Mouse (Mus musculus): ENCODE data around the gene H2-Ob. TPM values are rescaled to one million over a fixed set of nuclear protein-coding genes. Genes with fewer than 3 reads are reported as not detected.

H2-Ob gene
- 1,000 to 10,000 TPM; 1,014 to 1,076 TPM for total RNA-seq (2023)

DNA sequence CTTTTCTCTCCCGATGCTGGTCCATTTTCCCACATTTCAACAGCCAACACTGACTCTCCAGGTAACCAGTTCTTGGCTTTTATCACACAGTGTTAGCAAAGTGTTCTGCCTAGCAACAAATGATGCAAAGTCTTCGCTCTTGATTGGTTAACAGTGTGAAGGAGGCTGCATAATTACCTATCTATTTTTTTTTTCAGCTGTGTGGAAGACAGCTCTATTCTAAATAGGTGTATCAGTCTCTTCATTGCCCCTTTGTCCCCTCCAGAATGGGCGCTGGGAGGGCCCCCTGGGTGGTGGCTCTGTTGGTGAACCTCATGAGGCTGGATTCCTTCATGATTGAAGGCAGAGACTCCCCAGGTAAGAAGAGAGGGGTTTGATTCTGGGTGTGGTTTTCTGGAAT, at the start of gene H2-Ob:
H2-Ob (plus strand) TSS at position 198 of the 400 bp plus-strand sequence.

DNA sequence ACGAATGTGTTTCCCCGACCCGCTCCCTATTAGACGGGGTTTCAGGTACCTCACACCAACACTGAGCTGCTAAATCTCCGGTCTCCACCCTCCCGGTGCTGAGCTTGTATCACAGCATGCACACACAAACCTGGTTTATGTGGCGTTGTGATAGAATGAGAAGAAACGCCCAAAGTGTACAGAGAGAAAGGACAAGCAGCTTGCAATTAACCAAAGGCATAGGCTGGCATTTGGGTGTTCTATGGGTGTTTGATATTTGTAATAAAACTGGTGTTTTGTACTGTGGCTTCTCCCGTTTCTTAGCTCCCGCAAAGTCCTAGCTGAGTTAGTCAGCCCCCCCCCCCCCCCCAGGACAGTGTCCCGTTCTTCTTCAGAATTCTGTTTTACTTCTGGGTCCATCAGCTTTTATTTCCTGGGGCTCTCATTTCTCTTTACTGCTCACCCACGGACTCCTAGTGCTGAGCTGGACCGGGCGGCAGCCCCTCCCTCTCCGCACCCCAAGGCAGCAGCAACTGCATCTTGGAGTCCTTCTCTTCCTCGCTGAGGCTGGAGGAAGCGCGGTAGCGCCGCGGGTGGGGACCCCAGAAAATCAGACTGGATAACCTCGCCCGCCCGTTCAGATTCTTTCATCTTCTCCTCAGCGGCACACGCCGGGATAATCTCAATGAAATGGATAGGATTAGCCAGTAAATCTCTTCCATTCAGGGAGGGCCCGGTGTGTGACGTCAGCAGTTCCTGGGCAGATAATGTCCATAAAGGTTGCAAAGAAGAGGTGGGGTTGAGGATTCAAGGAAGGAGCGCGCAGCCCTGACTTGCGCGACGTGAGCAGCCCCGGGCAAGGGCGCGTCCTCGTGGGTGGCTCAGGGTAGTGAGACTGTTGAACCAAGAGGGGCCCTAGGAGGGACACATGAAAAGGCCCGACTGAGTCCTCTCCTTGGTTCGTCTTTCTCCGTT, 41.5 kb upstream of the H2-Ob start, which contains the start of gene Psmb8:
Psmb8 (plus strand) TSS at position 781 of the 954 bp plus-strand sequence.

DNA sequence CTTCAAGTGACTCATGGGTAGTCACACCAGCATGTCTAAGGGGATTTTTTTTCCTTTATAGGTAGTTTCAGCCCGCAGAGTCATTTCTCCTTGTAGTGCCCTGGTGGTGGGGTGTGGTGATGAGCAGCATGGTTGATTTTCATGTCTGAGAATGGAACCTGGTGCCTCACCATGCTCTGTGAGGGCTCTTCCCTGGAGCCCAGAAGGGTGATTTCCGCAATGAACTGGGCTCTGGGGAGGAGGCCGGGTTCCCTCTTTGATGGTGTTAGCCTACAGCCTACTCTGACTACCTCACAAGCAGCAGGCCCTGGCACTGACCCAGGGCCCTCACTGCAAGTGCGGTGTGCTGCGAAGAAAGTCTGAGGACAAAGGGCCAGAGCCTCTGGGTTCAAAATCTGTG, 35.3 kb upstream of the H2-Ob start, which contains the start of gene Tap2:
Tap2 (plus strand) TSS at position 84 of the 400 bp plus-strand sequence.

DNA sequence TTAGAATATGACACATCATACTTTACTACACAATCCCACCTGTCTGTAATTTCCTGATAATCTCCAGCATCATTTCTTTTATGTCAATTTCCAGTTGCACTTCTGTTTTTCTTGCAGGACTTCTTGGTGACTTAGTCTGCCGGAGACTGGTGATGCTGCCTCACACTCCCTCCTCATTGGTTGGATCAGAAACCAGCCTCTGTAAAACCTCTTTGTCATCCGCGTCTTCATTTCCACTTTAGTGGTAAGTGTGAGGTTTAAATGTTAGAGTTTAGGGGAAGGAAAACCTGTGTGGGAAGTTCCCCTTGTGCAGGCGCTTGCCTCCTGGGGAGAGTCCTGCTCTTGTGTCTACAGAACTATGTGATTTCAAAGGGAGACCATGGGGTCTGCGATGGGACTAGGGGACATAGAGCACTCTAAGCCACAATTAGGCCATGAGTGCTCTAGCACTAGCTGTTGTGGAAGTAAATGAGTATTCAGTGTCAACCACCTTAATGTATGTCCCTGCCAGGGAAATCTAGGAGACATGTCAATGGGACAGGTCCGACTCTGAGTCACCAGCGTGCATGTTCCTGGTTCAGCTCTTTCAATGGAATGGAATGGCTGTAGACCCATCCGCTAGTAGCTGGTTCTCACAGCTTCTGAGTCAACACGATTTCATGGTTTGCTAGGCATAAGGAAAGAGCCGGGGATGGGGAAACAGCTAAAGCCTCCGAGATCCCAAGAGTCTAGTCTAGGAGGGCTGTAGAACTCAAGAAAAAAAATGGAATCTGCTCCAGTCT, 19.1 kb downstream of the H2-Ob start, which contains the start of gene H2-Ab1:
H2-Ab1 (plus strand) TSS at position 96 of the 782 bp plus-strand sequence.

DNA sequence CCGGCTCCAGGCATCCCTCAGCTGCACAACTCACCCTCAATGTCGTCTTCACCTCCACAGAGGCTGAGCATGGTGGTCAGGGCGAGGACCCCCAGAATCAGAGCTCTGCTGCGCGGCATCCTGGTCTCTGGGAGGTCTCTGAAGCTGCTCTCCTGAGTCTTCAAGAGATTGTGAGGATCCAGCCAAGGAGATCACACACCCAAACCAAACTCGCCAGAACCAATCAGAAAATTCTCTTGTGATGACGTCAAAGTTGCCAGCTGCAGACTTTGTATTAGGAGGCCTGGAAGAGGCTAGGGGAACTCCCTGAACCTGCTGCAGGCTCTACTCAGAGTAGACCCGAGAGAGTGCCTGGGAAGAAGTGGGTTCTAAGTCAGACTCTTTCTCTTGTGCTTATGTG, 48.9 kb downstream of the H2-Ob start, which contains the start of gene H2-Aa:
H2-Aa (minus strand) TSS at position 176 of the 400 bp plus-strand sequence.

Other genes starting within 250 kb of the H2-Ob start
- 1,000 to 10,000 TPM; 2,757 to 2,769 TPM for gene H2-K1, start 238.6 kb upstream of the H2-Ob start, total RNA-seq (2023)
- 10 to 100 TPM; 35.8 to 40.6 TPM for gene Ring1, start 214.2 kb upstream of the H2-Ob start, total RNA-seq (2023)
- 100 to 1,000 TPM; 145 to 161 TPM for gene H2-Ke6, start 210.8 kb upstream of the H2-Ob start, total RNA-seq (2023)
- 10 to 100 TPM; 81.1 to 92.0 TPM for gene Slc39a7, start 207.2 kb upstream of the H2-Ob start, total RNA-seq (2023)
- gene Rxrb, start 207.1 kb upstream of the H2-Ob start, total RNA-seq (2023), result 100 to 1,000 TPM; 119 to 129 TPM
- 1 to 10 TPM; 9.3 to 9.6 TPM for gene Col11a2, start 199.5 kb upstream of the H2-Ob start, total RNA-seq (2023)
- gene H2-Oa, start 146.6 kb upstream of the H2-Ob start, total RNA-seq (2023), result 100 to 1,000 TPM; 208 to 232 TPM
- 100 to 1,000 TPM; 579 to 585 TPM for gene H2-DMa, start 119.4 kb upstream of the H2-Ob start, total RNA-seq (2023)
- gene Brd2, start 116.3 kb upstream of the H2-Ob start, total RNA-seq (2023), result 100 to 1,000 TPM; 526 to 537 TPM
- 1,000 to 10,000 TPM; 1,421 to 1,463 TPM for gene H2-DMb2, start 95.6 kb upstream of the H2-Ob start, total RNA-seq (2023)
- 100 to 1,000 TPM; 605 to 615 TPM for gene H2-DMb1, start 85.8 kb upstream of the H2-Ob start, total RNA-seq (2023)
- gene Tap1, start 51.4 kb upstream of the H2-Ob start, total RNA-seq (2023), result 100 to 1,000 TPM; 143 to 169 TPM
- gene Psmb9, start 51.1 kb upstream of the H2-Ob start, total RNA-seq (2023), result 100 to 1,000 TPM in 1 of 2 experiments, 10 to 100 TPM in 1; 96.9 to 120 TPM
- gene Psmb8, start 41.2 kb upstream of the H2-Ob start, total RNA-seq (2023), result 100 to 1,000 TPM; 240 to 265 TPM
- 100 to 1,000 TPM; 125 to 140 TPM for gene Tap2, start 35.4 kb upstream of the H2-Ob start, total RNA-seq (2023)
- gene H2-Ab1, start 18.8 kb downstream of the H2-Ob start, total RNA-seq (2023), result 1,000 to 10,000 TPM; 6,321 to 6,441 TPM
- gene H2-Aa, start 48.9 kb downstream of the H2-Ob start, total RNA-seq (2023), result 1,000 to 10,000 TPM; 4,632 to 4,642 TPM
- gene H2-Eb1, start 67.0 kb downstream of the H2-Ob start, total RNA-seq (2023), result 1,000 to 10,000 TPM; 3,437 to 3,484 TPM
- 10 to 100 TPM; 33.6 to 48.0 TPM for gene H2-Eb2, start 86.8 kb downstream of the H2-Ob start, total RNA-seq (2023)
- 10 to 100 TPM in 1 of 2 experiments, 1 to 10 TPM in 1; 9.3 to 12.5 TPM for gene Btnl2, start 115.9 kb downstream of the H2-Ob start, total RNA-seq (2023)
- gene Btnl1, start 138.2 kb downstream of the H2-Ob start, total RNA-seq (2023), result 1 to 10 TPM; 2.7 to 4.5 TPM
- gene BC051142, start 159.9 kb downstream of the H2-Ob start, total RNA-seq (2023), result 10 to 100 TPM; 14.3 to 15.6 TPM
- gene Btnl4, start 238.4 kb downstream of the H2-Ob start, total RNA-seq (2023), result not detected

Measured in B cell, adult 67 days (primary cell).